Mouse (Mus musculus) CH12.LX (cell line): Measurements from ENCODE around the gene H2-Ab1. TPM values are rescaled to one million over a fixed set of nuclear protein-coding genes. Genes with fewer than 3 reads are reported as not detected.
A peak's percentile ranks its signal among the peaks of the same experiment; 100 is the strongest.

Source experiments
- DNase-seq: peaks from one replicate; pipeline ENCODE4 v3.0.0-alpha.2; 2013; ENCODE audit errors: extremely low read depth
- H3K27ac ChIP-seq: 2 replicates; pipeline ENCODE4 v1.5.1; 2012; ENCODE audit warnings: low read depth, mild to moderate bottlenecking, control low read depth, moderate library complexity; ENCODE audit not compliant: insufficient read depth
- H3K27me3 ChIP-seq: replicated peaks from 2 replicates; pipeline ENCODE3; 2012; ENCODE audit warnings: inconsistent platforms
- H3K36me3 ChIP-seq, 2 experiments: replicated peaks in 1 of 2; 2 replicates each; pipeline versions ENCODE3 to v1.6.1; 2012; ENCODE audit warnings: inconsistent platforms in 1 of 2, low read length in 1 of 2, mild to moderate bottlenecking in 1 of 2, mixed read lengths in 1 of 2, moderate library complexity in 1 of 2; ENCODE audit not compliant: control insufficient read depth in 1 of 2, insufficient read depth in 1 of 2
- H3K4me1 ChIP-seq, 2 experiments: 2 replicates each; pipeline ENCODE4 v1.6.1; 2012; ENCODE audit warnings: inconsistent platforms in 1 of 2, moderate library complexity in 1 of 2; ENCODE audit not compliant: insufficient read depth in 2 of 2, control insufficient read depth in 1 of 2
- H3K4me2 ChIP-seq: 2 replicates; pipeline ENCODE4 v1.6.1; 2012; ENCODE audit warnings: low read depth, mild to moderate bottlenecking, control low read depth; ENCODE audit not compliant: poor library complexity, insufficient read depth, severe bottlenecking
- H3K4me3 ChIP-seq, 3 experiments: fragments of 150-350 bp in 1 of 3; sonication (generic) in 1 of 3; replicated peaks in 1 of 3; 2 replicates each; pipeline versions ENCODE3 to v1.5.1; 2011 to 2012; ENCODE audit warnings: low read depth in 2 of 3, low read length in 2 of 3, mild to moderate bottlenecking in 2 of 3, moderate library complexity in 2 of 3, control low read depth in 1 of 3, improper control_type of control experiment in 1 of 3, inconsistent platforms in 1 of 3, mixed read lengths in 1 of 3; ENCODE audit not compliant: poor library complexity in 1 of 3
- H3K79me2 ChIP-seq: replicated peaks from 2 replicates; pipeline ENCODE4 v1.6.1; 2012; ENCODE audit warnings: mild to moderate bottlenecking, moderate library complexity; ENCODE audit not compliant: control insufficient read depth, poor library complexity, insufficient read depth, severe bottlenecking; ENCODE audit errors: extremely low read depth
- H3K9ac ChIP-seq: 2 replicates; pipeline ENCODE4 v1.6.1; 2012; ENCODE audit warnings: low read depth, mild to moderate bottlenecking, control low read depth, moderate library complexity; ENCODE audit not compliant: insufficient read depth
- H3K9me3 ChIP-seq: replicated peaks from 2 replicates; pipeline ENCODE3; 2012; ENCODE audit warnings: low read length, inconsistent platforms, mixed read lengths
- CHD1 ChIP-seq: IDR thresholded peaks from 2 replicates; pipeline ENCODE4 v1.6.1; 2012; ENCODE audit warnings: low read depth, low read length, improper control_type of control experiment, inconsistent platforms
- CHD2 ChIP-seq: IDR thresholded peaks from 2 replicates; pipeline ENCODE4 v1.6.1; 2011; ENCODE audit warnings: low read length, improper control_type of control experiment
- EP300 ChIP-seq: IDR thresholded peaks from 2 replicates; pipeline ENCODE4 v1.6.1; 2011; ENCODE audit warnings: low read length, improper control_type of control experiment
- GABPA ChIP-seq: IDR thresholded peaks from 2 replicates; pipeline ENCODE4 v1.6.1; 2012; ENCODE audit warnings: low read depth, low read length, improper control_type of control experiment, inconsistent platforms; ENCODE audit not compliant: insufficient replicate concordance
- JUN ChIP-seq: IDR thresholded peaks from 2 replicates; pipeline ENCODE4 v1.6.1; 2011; ENCODE audit warnings: low read depth, mild to moderate bottlenecking, low read length, improper control_type of control experiment, moderate library complexity; ENCODE audit not compliant: insufficient read depth
- JUND ChIP-seq: conservative IDR thresholded peaks from 2 replicates; pipeline ENCODE4 v1.6.1; 2011; ENCODE audit warnings: low read depth, low read length, improper control_type of control experiment
- MAFK ChIP-seq: IDR thresholded peaks from 2 replicates; pipeline ENCODE4 v1.6.1; 2011; ENCODE audit warnings: low read length, improper control_type of control experiment; ENCODE audit not compliant: insufficient replicate concordance
- MYC ChIP-seq: IDR thresholded peaks from 2 replicates; pipeline ENCODE4 v1.6.1; 2011; ENCODE audit warnings: low read depth, mild to moderate bottlenecking, improper control_type of control experiment, low read length
- POLR2AphosphoS2 ChIP-seq: IDR thresholded peaks from 2 replicates; pipeline ENCODE4 v1.6.1; 2011; ENCODE audit warnings: low read depth, low read length, improper control_type of control experiment
- SMC3 ChIP-seq: IDR thresholded peaks from 2 replicates; pipeline ENCODE4 v1.6.1; 2011; ENCODE audit warnings: low read depth, low read length, improper control_type of control experiment
- USF2 ChIP-seq: conservative IDR thresholded peaks from 2 replicates; pipeline ENCODE4 v1.6.1; 2011; ENCODE audit warnings: low read depth, low read length, improper control_type of control experiment
- dilution Hi-C: fragments of 300-500 bp; cut with MboI; formaldehyde crosslinking; loops from 2 replicates; pipeline ENCODE4 v1.14.3; 2020; ENCODE audit warnings: low sequenced_read_pairs; ENCODE audit not compliant: extremely low pct_unique_long_range_greater_than_20kb, extremely low pct_ligation_motif_present
- in situ Hi-C: fragments of 300-500 bp; cut with MboI; formaldehyde crosslinking; loops from 3 replicates; pipeline ENCODE4 v1.14.3; 2019; ENCODE audit warnings: low sequenced_read_pairs, low pct_ligation_motif_present, low pct_unique_long_range_greater_than_20kb, mixed read lengths
- polyA plus RNA-seq: library from polyadenylated mRNA; unstranded; fragments of >175 nt; gene quantifications from 2 replicates; pipeline ENCODE4 v1.2.1, GENCODE M21; 2012; ENCODE audit warnings: low read depth; ENCODE audit not compliant: insufficient read length
- total RNA-seq, 2 experiments: library from RNA; depleted of rRNA; stranded (reverse); fragments of 300-350 nt in 1 of 2; fragments of >200 nt in 1 of 2; gene quantifications; 2 replicates each; pipeline ENCODE4 v1.2.3; 2012 to 2014

H2-Ab1 gene
- total and polyA plus RNA-seq, 3 experiments: 114 to 699 (median 119) TPM

DNA sequence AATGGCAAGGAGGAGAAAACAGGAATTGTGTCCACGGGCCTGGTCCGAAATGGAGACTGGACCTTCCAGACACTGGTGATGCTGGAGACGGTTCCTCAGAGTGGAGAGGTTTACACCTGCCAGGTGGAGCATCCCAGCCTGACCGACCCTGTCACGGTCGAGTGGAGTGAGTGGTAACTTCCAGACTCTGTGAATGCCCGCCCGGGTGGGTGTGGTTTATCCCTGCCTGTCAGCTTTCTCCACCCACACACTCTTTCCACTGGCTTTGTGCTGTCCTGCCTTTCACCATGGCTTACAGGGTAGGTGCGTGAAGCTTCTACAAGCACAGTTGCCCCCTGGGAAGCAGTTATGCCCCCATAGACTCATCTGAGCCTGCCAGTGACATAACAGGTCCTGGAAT lies 56.8 kb downstream of the H2-Ab1 start:
- Histone ChIP-seq H3K4me2 (no peak overlapping the region), H3K9me3 (peaks cover 8% of the 10 kb centered on the region), H3K27ac (no peak overlapping the region), H3K27me3 (no peaks in the 10 kb centered on the region), H3K4me3 (no peak overlapping the region), H3K9ac (no peak overlapping the region), H3K4me1 (peaks cover 6 to 47% of the 10 kb centered on the region in 2 experiments), H3K36me3 (peaks cover 50 to 67% of the 10 kb centered on the region in 2 experiments), H3K79me2 (no peaks in the 10 kb centered on the region)
- in situ Hi-C loops: no loop called here
- dilution Hi-C loops: no loop called here
- DNase-seq: no peak
- TF ChIP-seq POLR2AphosphoS2 (no peak), CHD2 (no peak), MYC (no peak)

DNA sequence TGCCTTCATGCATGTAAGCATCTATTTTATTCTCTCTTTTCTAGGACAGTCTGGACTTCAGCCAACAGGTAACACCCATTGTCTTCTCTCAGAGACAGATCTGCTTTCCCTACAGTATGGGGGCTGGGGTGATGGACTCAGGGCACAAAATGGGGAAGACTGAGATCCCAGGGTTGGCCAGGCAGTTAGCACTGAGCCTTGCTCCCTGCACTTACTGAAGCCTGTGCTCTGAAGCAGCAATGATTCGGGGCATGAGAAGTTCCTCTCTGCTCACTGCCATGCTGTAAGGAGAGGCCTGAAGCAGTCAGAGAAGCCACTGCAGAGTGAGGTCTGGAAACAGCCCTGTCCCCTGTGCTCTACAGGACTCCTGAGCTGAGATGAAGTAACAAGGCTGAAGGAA lies 58.0 kb downstream of the H2-Ab1 start:
- in situ Hi-C loops: no loop called here
- H3K4me2 ChIP-seq: no peak overlapping the region

DNA sequence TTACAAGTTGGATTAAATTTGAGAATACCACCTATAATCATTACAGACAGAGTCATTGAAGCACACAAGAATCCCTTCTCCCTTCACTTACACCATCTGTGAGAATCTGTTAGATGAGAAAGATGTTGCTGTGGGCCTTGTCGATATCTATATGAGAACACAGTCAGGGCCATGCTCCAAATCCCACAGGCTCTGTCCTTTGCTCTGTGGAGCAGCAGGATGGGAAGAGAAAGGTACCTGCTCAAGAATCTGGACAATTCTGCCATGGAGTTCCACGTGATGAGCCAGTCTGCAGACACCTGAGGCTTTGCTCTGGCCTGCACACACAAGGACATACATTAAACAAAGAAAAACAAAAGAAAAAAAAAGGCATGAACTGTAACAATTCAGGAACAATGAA lies 59.2 kb downstream of the H2-Ab1 start:
- no peaks in the 10 kb centered on the region for H3K9me3 ChIP-seq
- peak; percentile 60; the same call in 1 of the 2 replicates for TF ChIP-seq POLR2AphosphoS2
- no peak for TF ChIP-seq JUND
- in situ Hi-C loops (no loop called here), dilution Hi-C loops (no loop called here)
- no peak for DNase-seq
- no peak overlapping the region for H3K4me2 ChIP-seq
- no peak overlapping the region for H3K27ac ChIP-seq
- H3K4me3 ChIP-seq: no peak overlapping the region
- peaks cover 6 to 31% of the 10 kb centered on the region in 2 experiments for H3K4me1 ChIP-seq
- no peaks in the 10 kb centered on the region for H3K79me2 ChIP-seq
- no peak overlapping the region for H3K9ac ChIP-seq
- H3K27me3 ChIP-seq: no peaks in the 10 kb centered on the region
- peaks cover 38 to 54% of the 10 kb centered on the region in 2 experiments for H3K36me3 ChIP-seq

More for the DNA sequence above, 58.0 kb downstream of the H2-Ab1 start:
- Histone ChIP-seq H3K9ac (no peak overlapping the region), H3K79me2 (no peaks in the 10 kb centered on the region), H3K27ac (no peak overlapping the region), H3K27me3 (no peaks in the 10 kb centered on the region), H3K9me3 (no peaks in the 10 kb centered on the region), H3K36me3 (peaks cover 40 to 58% of the 10 kb centered on the region in 2 experiments), H3K4me1 (peaks cover 6 to 40% of the 10 kb centered on the region in 2 experiments), H3K4me3 (no peak overlapping the region)
- no peak for DNase-seq
- dilution Hi-C loops: no loop called here
- TF ChIP-seq MAFK (no peak), SMC3 (no peak), CHD1 (no peak), EP300 (no peak), MYC (no peak), GABPA (no peak), USF2 (no peak), JUN (no peak)
